Mouse (Mus musculus): ENCODE results near the gene Bmpr1a. TPM values are rescaled to one million over a fixed set of nuclear protein-coding genes. Genes with fewer than 3 reads are reported as not detected.

Gene Bmpr1a
- polyA plus RNA-seq, 1 experiment from 2014 or later: 25.9 TPM

GRCm38 (mm10) chr14:34512602-34513001 lies 9.5 kb upstream of the Bmpr1a start:
- H3K27ac ChIP-seq (replicated peaks; ENCODE audit: low read depth, low read length): no peak overlapping the region
- ATAC-seq (ENCODE audit: low FRiP score, low TSS enrichment) (no peak), DNase-seq (no peak)
- no peak overlapping the region for H3K4me2 ChIP-seq (ENCODE audit: low read length)
- no peaks in the 10 kb centered on the region for H3K27me3 ChIP-seq (ENCODE audit: control insufficient read depth, insufficient read depth, low read length)
- no peaks in the 10 kb centered on the region for H3K36me3 ChIP-seq (ENCODE audit: control insufficient read depth, insufficient read depth, low read length)
- no peak overlapping the region for H3K4me3 ChIP-seq (replicated peaks; ENCODE audit: low read depth, low read length)
- 87% methylated on average over 4 of the region's 4 CpGs for WGBS
- no peak overlapping the region for H3K9ac ChIP-seq (replicated peaks; ENCODE audit: low read length)
- no peaks in the 10 kb centered on the region for H3K9me3 ChIP-seq (ENCODE audit: control insufficient read depth, low read length)
- H3K4me1 ChIP-seq (ENCODE audit: control insufficient read depth, insufficient read depth, low read length): peaks cover 9% of the 10 kb centered on the region

- H3K27me3 ChIP-seq (ENCODE audit: control insufficient read depth, insufficient read depth, low read length): no peaks in the 10 kb centered on the region
- no peaks in the 10 kb centered on the region for H3K36me3 ChIP-seq (ENCODE audit: control insufficient read depth, insufficient read depth, low read length)
- DNase-seq (peak; percentile 43), ATAC-seq (ENCODE audit: low FRiP score, low TSS enrichment) (no peak)
- H3K9ac ChIP-seq (replicated peaks; ENCODE audit: low read length): no peak overlapping the region
- peaks cover 9% of the 10 kb centered on the region for H3K4me1 ChIP-seq (ENCODE audit: control insufficient read depth, insufficient read depth, low read length)
- 0 out of 2 replicates have a peak overlapping the region, but pooled peaks have one; percentile 57 for H3K27ac ChIP-seq (replicated peaks; ENCODE audit: low read depth, low read length)
- 66% methylated on average over 11 of the region's 11 CpGs for WGBS
- H3K4me3 ChIP-seq (replicated peaks; ENCODE audit: low read depth, low read length): no peak overlapping the region
- no peaks in the 10 kb centered on the region for H3K9me3 ChIP-seq (ENCODE audit: control insufficient read depth, low read length)
- H3K4me2 ChIP-seq (ENCODE audit: low read length): no peak overlapping the region
Observed at GRCm38 (mm10) chr14:34511901-34512300, 8.8 kb upstream of the Bmpr1a start.

GRCm38 (mm10) chr14:34508842-34509439 lies 5.8 kb upstream of the Bmpr1a start:
- peak; percentile 39 for DNase-seq
- Histone ChIP-seq H3K4me2 (ENCODE audit: low read length) (no peak overlapping the region), H3K27me3 (ENCODE audit: control insufficient read depth, insufficient read depth, low read length) (no peaks in the 10 kb centered on the region), H3K27ac (replicated peaks; ENCODE audit: low read depth, low read length) (no peak overlapping the region), H3K36me3 (ENCODE audit: control insufficient read depth, insufficient read depth, low read length) (no peaks in the 10 kb centered on the region), H3K4me1 (ENCODE audit: control insufficient read depth, insufficient read depth, low read length) (peaks cover 9% of the 10 kb centered on the region), H3K9ac (replicated peaks; ENCODE audit: low read length) (no peak overlapping the region), H3K9me3 (ENCODE audit: control insufficient read depth, low read length) (no peaks in the 10 kb centered on the region), H3K4me3 (replicated peaks; ENCODE audit: low read depth, low read length) (no peak overlapping the region)
- WGBS: 50% methylated on average over 7 of the region's 7 CpGs
- no peak for ATAC-seq (ENCODE audit: low FRiP score, low TSS enrichment)

GRCm38 (mm10) chr14:34508187-34508840 lies 5.2 kb upstream of the Bmpr1a start:
- 21% methylated on average over 4 of the region's 4 CpGs for WGBS
- Histone ChIP-seq H3K4me1 (ENCODE audit: control insufficient read depth, insufficient read depth, low read length) (peaks cover 9% of the 10 kb centered on the region), H3K27me3 (ENCODE audit: control insufficient read depth, insufficient read depth, low read length) (no peaks in the 10 kb centered on the region), H3K9ac (replicated peaks; ENCODE audit: low read length) (no peak overlapping the region), H3K4me3 (replicated peaks; ENCODE audit: low read depth, low read length) (no peak overlapping the region), H3K4me2 (ENCODE audit: low read length) (no peak overlapping the region), H3K36me3 (ENCODE audit: control insufficient read depth, insufficient read depth, low read length) (no peaks in the 10 kb centered on the region), H3K27ac (replicated peaks; ENCODE audit: low read depth, low read length) (0 out of 2 replicates have a peak overlapping the region, but pooled peaks have one; percentile 4), H3K9me3 (ENCODE audit: control insufficient read depth, low read length) (no peaks in the 10 kb centered on the region)
- DNase-seq (peak; percentile 40), ATAC-seq (ENCODE audit: low FRiP score, low TSS enrichment) (peak; percentile 61; the same call in 1 of the 2 replicates)

- DNase-seq (no peak), ATAC-seq (ENCODE audit: low FRiP score, low TSS enrichment) (no peak)
- Histone ChIP-seq H3K4me1 (ENCODE audit: control insufficient read depth, insufficient read depth, low read length) (peaks cover 16% of the 10 kb centered on the region), H3K4me3 (replicated peaks; ENCODE audit: low read depth, low read length) (no peak overlapping the region), H3K36me3 (ENCODE audit: control insufficient read depth, insufficient read depth, low read length) (no peaks in the 10 kb centered on the region), H3K4me2 (ENCODE audit: low read length) (no peak overlapping the region), H3K27me3 (ENCODE audit: control insufficient read depth, insufficient read depth, low read length) (no peaks in the 10 kb centered on the region), H3K27ac (replicated peaks; ENCODE audit: low read depth, low read length) (no peak overlapping the region), H3K9me3 (ENCODE audit: control insufficient read depth, low read length) (no peaks in the 10 kb centered on the region), H3K9ac (replicated peaks; ENCODE audit: low read length) (no peak overlapping the region)
- WGBS: 46% methylated on average over 7 of the region's 7 CpGs
Observed at GRCm38 (mm10) chr14:34505309-34505708, 2.2 kb upstream of the Bmpr1a start.

- H3K9me3 ChIP-seq (ENCODE audit: control insufficient read depth, low read length): no peaks in the 10 kb centered on the region
- 94% methylated on average over 5 of the region's 5 CpGs for WGBS
Observed at GRCm38 (mm10) chr14:34504377-34504776, 1.2 kb upstream of the Bmpr1a start.

GRCm38 (mm10) chr14:34503759-34504158 lies 618 bp upstream of the Bmpr1a start:
- Histone ChIP-seq H3K4me1 (ENCODE audit: control insufficient read depth, insufficient read depth, low read length) (peaks cover 26% of the 10 kb centered on the region), H3K27me3 (ENCODE audit: control insufficient read depth, insufficient read depth, low read length) (no peaks in the 10 kb centered on the region), H3K9me3 (ENCODE audit: control insufficient read depth, low read length) (no peaks in the 10 kb centered on the region), H3K36me3 (ENCODE audit: control insufficient read depth, insufficient read depth, low read length) (no peaks in the 10 kb centered on the region), H3K4me2 (ENCODE audit: low read length) (peak overlapping the region; percentile 74), H3K9ac (replicated peaks; ENCODE audit: low read length) (no peak overlapping the region), H3K4me3 (replicated peaks; ENCODE audit: low read depth, low read length) (peak overlapping the region; percentile 87; the same call in 1 of the 2 replicates), H3K27ac (replicated peaks; ENCODE audit: low read depth, low read length) (no peak overlapping the region)
- 36% methylated on average over 6 of the region's 6 CpGs for WGBS
- ATAC-seq (ENCODE audit: low FRiP score, low TSS enrichment) (no peak), DNase-seq (no peak)

More at GRCm38 (mm10) chr14:34504377-34504776, 1.2 kb upstream of the Bmpr1a start:
- DNase-seq (no peak), ATAC-seq (ENCODE audit: low FRiP score, low TSS enrichment) (no peak)
- H3K4me1 ChIP-seq (ENCODE audit: control insufficient read depth, insufficient read depth, low read length): peaks cover 24% of the 10 kb centered on the region
- no peak overlapping the region for H3K4me2 ChIP-seq (ENCODE audit: low read length)
- H3K27ac ChIP-seq (replicated peaks; ENCODE audit: low read depth, low read length): no peak overlapping the region
- no peak overlapping the region for H3K4me3 ChIP-seq (replicated peaks; ENCODE audit: low read depth, low read length)
- H3K27me3 ChIP-seq (ENCODE audit: control insufficient read depth, insufficient read depth, low read length): no peaks in the 10 kb centered on the region
- H3K36me3 ChIP-seq (ENCODE audit: control insufficient read depth, insufficient read depth, low read length): no peaks in the 10 kb centered on the region
- H3K9ac ChIP-seq (replicated peaks; ENCODE audit: low read length): no peak overlapping the region

GRCm38 (mm10) chr14:34502475-34503324 lies 441 bp downstream of the Bmpr1a start:
- no peaks in the 10 kb centered on the region for H3K27me3 ChIP-seq (ENCODE audit: control insufficient read depth, insufficient read depth, low read length)
- H3K4me2 ChIP-seq (ENCODE audit: low read length): peak overlapping the region; percentile 74
- under 1% methylated on average over 80 of the region's 115 CpGs for WGBS
- peak overlapping the region; percentile 93 for H3K9ac ChIP-seq (replicated peaks; ENCODE audit: low read length)
- H3K9me3 ChIP-seq (ENCODE audit: control insufficient read depth, low read length): no peaks in the 10 kb centered on the region
- peaks cover 17% of the 10 kb centered on the region for H3K4me1 ChIP-seq (ENCODE audit: control insufficient read depth, insufficient read depth, low read length)
- ATAC-seq (ENCODE audit: low FRiP score, low TSS enrichment): peak; percentile 92
- H3K27ac ChIP-seq (replicated peaks; ENCODE audit: low read depth, low read length): peak overlapping the region; percentile 95
- H3K36me3 ChIP-seq (ENCODE audit: control insufficient read depth, insufficient read depth, low read length): no peaks in the 10 kb centered on the region
- H3K4me3 ChIP-seq (replicated peaks; ENCODE audit: low read depth, low read length): peak overlapping the region; percentile 87
- peak; percentile 98 for DNase-seq
